Comparison of ENCODE assay signal across 9 mouse cellular contexts in genomic region chr10:36834224-36834623, GRCm38 (mm10).
DNase-seq lines count a peak whose midpoint lies in the region; ATAC-seq lines count a peak whose summit lies in the region.
"Had no signal": no experiment of that assay in that cellular context is flagged by ENCODE, and none has a peak within 500 bp of the region (broad histone marks: within the 10 kb centered on the region; RNA-seq: fewer than 3 reads in every experiment).

No protein-coding gene starts in this region.

- H3K27ac ChIP-seq in hindbrain, embryonic 11.5 days (ENCODE audit: low read depth, low read length) = no peak overlapping the region
- H3K27ac ChIP-seq in hindbrain, embryonic 12.5 days = no peak overlapping the region
- H3K27ac ChIP-seq: embryonic facial prominence, embryonic 13.5 days had no signal

- H3K9me3 ChIP-seq in hindbrain, embryonic 11.5 days (ENCODE audit: control insufficient read depth, low read length) = no peaks in the 10 kb centered on the region
- H3K9me3 ChIP-seq in hindbrain, embryonic 12.5 days (replicated peaks) = no peaks in the 10 kb centered on the region
- H3K9me3 ChIP-seq: embryonic facial prominence, embryonic 13.5 days had no signal

- H3K27me3 ChIP-seq in hindbrain, embryonic 11.5 days (ENCODE audit: control insufficient read depth, insufficient read depth, low read length) = no peaks in the 10 kb centered on the region
- H3K27me3 ChIP-seq in hindbrain, embryonic 12.5 days = no peaks in the 10 kb centered on the region
- H3K27me3 ChIP-seq: embryonic facial prominence, embryonic 13.5 days had no signal

- no peak overlapping the region for H3K4me2 ChIP-seq in hindbrain, embryonic 11.5 days (replicated peaks; ENCODE audit: low read depth, low read length)
- H3K4me2 ChIP-seq in hindbrain, embryonic 12.5 days (replicated peaks) = no peak overlapping the region
- H3K4me2 ChIP-seq: embryonic facial prominence, embryonic 13.5 days had no signal

- DNase-seq in hindbrain, embryonic 11.5 days (ENCODE audit: low spot score) = peak; percentile 59
- DNase-seq in 3T3-L1 (ENCODE audit: low read depth, low spot score) (peak; percentile 20), ES-CJ7 (ENCODE audit: low read depth, low spot score) (peak; percentile 18)
- DNase-seq in embryo, embryonic 10 days (ENCODE audit: low spot score) = peak; percentile 38
- DNase-seq in left cerebral cortex, postnatal 36 days (ENCODE audit: low spot score in 2 of 2) = peak; percentile 17 to 18
- peak; percentile 3 for DNase-seq in thymus, postnatal 25 days
- no peak for DNase-seq in gastrocnemius, postnatal 25 days

- no peaks in the 10 kb centered on the region for H3K4me1 ChIP-seq in hindbrain, embryonic 11.5 days (replicated peaks; ENCODE audit: control insufficient read depth, insufficient read depth, low read length)
- H3K4me1 ChIP-seq in hindbrain, embryonic 12.5 days = peaks cover 3% of the 10 kb centered on the region; the same call in 1 of the 2 replicates
- H3K4me1 ChIP-seq: embryonic facial prominence, embryonic 13.5 days had no signal

- no peaks in the 10 kb centered on the region for H3K36me3 ChIP-seq in hindbrain, embryonic 11.5 days (ENCODE audit: control insufficient read depth, insufficient read depth, low read length)
- no peaks in the 10 kb centered on the region for H3K36me3 ChIP-seq in hindbrain, embryonic 12.5 days
- H3K36me3 ChIP-seq: embryonic facial prominence, embryonic 13.5 days had no signal

- intact Hi-C loops in left cerebral cortex, postnatal 36 days (cut with DNase I) = no loop called here

- WGBS in hindbrain, embryonic 11.5 days = 16% methylated on average over 5 of the region's 5 CpGs
- WGBS in hindbrain, embryonic 12.5 days = 19% methylated on average over 5 of the region's 5 CpGs

- no peak overlapping the region for H3K4me3 ChIP-seq in hindbrain, embryonic 11.5 days (ENCODE audit: low read depth, low read length)
- H3K4me3 ChIP-seq in hindbrain, embryonic 12.5 days = no peak overlapping the region
- H3K4me3 ChIP-seq: embryonic facial prominence, embryonic 13.5 days had no signal

- H3K9ac ChIP-seq in hindbrain, embryonic 11.5 days (ENCODE audit: low read depth, low read length) = no peak overlapping the region
- no peak overlapping the region for H3K9ac ChIP-seq in hindbrain, embryonic 12.5 days
- H3K9ac ChIP-seq: embryonic facial prominence, embryonic 13.5 days had no signal

- ATAC-seq in hindbrain, embryonic 11.5 days (ENCODE audit: low FRiP score) = no peak
- no peak for ATAC-seq in hindbrain, embryonic 12.5 days (ENCODE audit: low FRiP score)
